Mouse (Mus musculus) G1E (cell line): ENCODE data around the gene Mypn.

Experiments used
- CTCF ChIP-seq: IDR thresholded peaks from 2 replicates; pipeline ENCODE4 v1.5.1; 2012; ENCODE audit warnings: low read depth, low read length, inconsistent platforms, mixed read lengths
- TAL1 ChIP-seq: conservative IDR thresholded peaks from 2 replicates; pipeline ENCODE4 v1.6.1; 2012; ENCODE audit warnings: low read depth, low read length, inconsistent platforms, mixed read lengths

- TF ChIP-seq CTCF, result no peak
- no peak for TF ChIP-seq TAL1
These were observed 113.8 kb downstream of the Mypn start for GRCm38 (mm10) chr10:63089758-63090571.
